Mouse (Mus musculus) limb, embryonic 10.5 days (tissue): ENCODE data around the gene Wwc2. TPM values are rescaled to one million over a fixed set of nuclear protein-coding genes. Genes with fewer than 3 reads are reported as not detected.

Source experiments
- DNase-seq: peaks from one replicate; pipeline ENCODE4 v3.0.0-alpha.2; 2017; ENCODE audit warnings: low spot score
- H3K27ac ChIP-seq: fragments of 300-500 bp; sonication (generic); 2 replicates; pipeline ENCODE4 v1.5.1; 2016; ENCODE audit warnings: mild to moderate bottlenecking
- H3K27me3 ChIP-seq: fragments of 300-500 bp; sonication (generic); 2 replicates; pipeline ENCODE4 v1.6.1; 2016; ENCODE audit warnings: low read depth, mild to moderate bottlenecking; ENCODE audit not compliant: poor library complexity, severe bottlenecking
- H3K36me3 ChIP-seq: fragments of 300-500 bp; sonication (generic); 2 replicates; pipeline ENCODE4 v1.6.1; 2016; ENCODE audit warnings: mild to moderate bottlenecking, moderate library complexity
- H3K4me1 ChIP-seq: fragments of 300-500 bp; sonication (generic); 2 replicates; pipeline ENCODE4 v1.6.1; 2016
- H3K4me3 ChIP-seq: fragments of 300-500 bp; sonication (generic); 2 replicates; pipeline ENCODE4 v1.5.1; 2016; ENCODE audit warnings: mild to moderate bottlenecking, moderate library complexity
- H3K9me3 ChIP-seq: fragments of 300-500 bp; sonication (generic); replicated peaks from 2 replicates; pipeline ENCODE4 v1.6.1; 2016; ENCODE audit warnings: mild to moderate bottlenecking
- WGBS: fragments of 180-500 bp; shearing (Covaris S2); methylation state at CpG from one replicate; pipeline ENCODE4 v1.1.7; 2016; 5-methylcytosine and 5-hydroxymethylcytosine counted together
- polyA plus RNA-seq: library from polyadenylated mRNA; unstranded; fragments of >200 nt; fragmentation: Nextera tagmentation; extraction: Ambion mirVana; gene quantifications from 2 replicates; pipeline ENCODE4 v1.2.1, GENCODE M21; 2016

Gene Wwc2
- polyA plus RNA-seq, 1 experiment from 2014 or later: 11.7 TPM

- peaks cover 64% of the 10 kb centered on the region for H3K36me3 ChIP-seq
- no peak overlapping the region for H3K4me3 ChIP-seq
- H3K27me3 ChIP-seq: no peaks in the 10 kb centered on the region
- no peak for DNase-seq
- H3K9me3 ChIP-seq: no peaks in the 10 kb centered on the region
- 91% methylated on average over 3 of the region's 3 CpGs for WGBS
- H3K27ac ChIP-seq: no peak overlapping the region
- H3K4me1 ChIP-seq: no peaks in the 10 kb centered on the region
These were observed 112.2 kb downstream of the Wwc2 start for GRCm38 (mm10) chr8:47878516-47878915.

GRCm38 (mm10) chr8:47875865-47876264, 114.9 kb downstream of the Wwc2 start:
- 95% methylated on average over 12 of the region's 12 CpGs for WGBS
- Histone ChIP-seq H3K4me1 (no peaks in the 10 kb centered on the region), H3K9me3 (no peaks in the 10 kb centered on the region)

GRCm38 (mm10) chr8:47874497-47875178, 116.1 kb downstream of the Wwc2 start:
- Histone ChIP-seq H3K4me1 (no peaks in the 10 kb centered on the region), H3K27me3 (no peaks in the 10 kb centered on the region), H3K9me3 (no peaks in the 10 kb centered on the region), H3K4me3 (no peak overlapping the region), H3K36me3 (peaks cover 51% of the 10 kb centered on the region), H3K27ac (no peak overlapping the region)
- no peak for DNase-seq
- WGBS: 82% methylated on average over 13 of the region's 13 CpGs

More at GRCm38 (mm10) chr8:47875865-47876264, 114.9 kb downstream of the Wwc2 start:
- DNase-seq: no peak
- H3K36me3 ChIP-seq: peaks cover 52% of the 10 kb centered on the region
- H3K4me3 ChIP-seq: no peak overlapping the region
- H3K27ac ChIP-seq: no peak overlapping the region
- H3K27me3 ChIP-seq: no peaks in the 10 kb centered on the region

- 52% methylated on average over 13 of the region's 13 CpGs for WGBS
- H3K27ac ChIP-seq: no peak overlapping the region
- DNase-seq: peak; percentile 57
- H3K36me3 ChIP-seq: peaks cover 60% of the 10 kb centered on the region
- no peaks in the 10 kb centered on the region for H3K9me3 ChIP-seq
- H3K4me1 ChIP-seq: no peaks in the 10 kb centered on the region
- H3K27me3 ChIP-seq: no peaks in the 10 kb centered on the region
- H3K4me3 ChIP-seq: no peak overlapping the region
These were observed 118.2 kb downstream of the Wwc2 start for GRCm38 (mm10) chr8:47872361-47873107.

GRCm38 (mm10) chr8:47867067-47867466, 123.7 kb downstream of the Wwc2 start:
- Histone ChIP-seq H3K9me3 (no peaks in the 10 kb centered on the region), H3K36me3 (peaks cover 68% of the 10 kb centered on the region), H3K27me3 (no peaks in the 10 kb centered on the region), H3K27ac (no peak overlapping the region), H3K4me3 (no peak overlapping the region), H3K4me1 (no peaks in the 10 kb centered on the region)
- WGBS: 36% methylated on average over 8 of the region's 8 CpGs
- DNase-seq: peak; percentile 90

- Histone ChIP-seq H3K27ac (no peak overlapping the region), H3K4me3 (no peak overlapping the region), H3K4me1 (no peaks in the 10 kb centered on the region), H3K36me3 (peaks cover 73% of the 10 kb centered on the region), H3K27me3 (no peaks in the 10 kb centered on the region), H3K9me3 (no peaks in the 10 kb centered on the region)
- WGBS: 90% methylated on average over 8 of the region's 8 CpGs
- no peak for DNase-seq
These were observed 124.2 kb downstream of the Wwc2 start for GRCm38 (mm10) chr8:47866568-47866967.

GRCm38 (mm10) chr8:47859259-47859658, 131.5 kb downstream of the Wwc2 start:
- Histone ChIP-seq H3K36me3 (peaks cover 85% of the 10 kb centered on the region), H3K4me1 (no peaks in the 10 kb centered on the region), H3K4me3 (no peak overlapping the region), H3K27ac (no peak overlapping the region), H3K9me3 (no peaks in the 10 kb centered on the region), H3K27me3 (no peaks in the 10 kb centered on the region)
- DNase-seq: no peak
- WGBS: 94% methylated on average over 12 of the region's 12 CpGs

- no peak for DNase-seq
- no peaks in the 10 kb centered on the region for H3K9me3 ChIP-seq
- no peaks in the 10 kb centered on the region for H3K27me3 ChIP-seq
- 91% methylated on average over 5 of the region's 5 CpGs for WGBS
- no peak overlapping the region for H3K4me3 ChIP-seq
- H3K4me1 ChIP-seq: peaks cover 24% of the 10 kb centered on the region
- H3K27ac ChIP-seq: peak overlapping the region; percentile 64; the same call in 1 of the 2 replicates
- peaks cover 66% of the 10 kb centered on the region for H3K36me3 ChIP-seq
These were observed 137.4 kb downstream of the Wwc2 start for GRCm38 (mm10) chr8:47853356-47853755.

- no peak for DNase-seq
- H3K27me3 ChIP-seq: no peaks in the 10 kb centered on the region
- peak overlapping the region; percentile 79; the same call in 1 of the 2 replicates for H3K27ac ChIP-seq
- 85% methylated on average over 5 of the region's 5 CpGs for WGBS
- H3K9me3 ChIP-seq: no peaks in the 10 kb centered on the region
- H3K4me1 ChIP-seq: peaks cover 24% of the 10 kb centered on the region
- peaks cover 66% of the 10 kb centered on the region for H3K36me3 ChIP-seq
- no peak overlapping the region for H3K4me3 ChIP-seq
These were observed 138.0 kb downstream of the Wwc2 start for GRCm38 (mm10) chr8:47852737-47853136.

GRCm38 (mm10) chr8:47851824-47852502, 138.8 kb downstream of the Wwc2 start:
- WGBS: 48% methylated on average over 12 of the region's 12 CpGs
- peak overlapping the region; percentile 29; the same call in 1 of the 2 replicates for H3K4me3 ChIP-seq

GRCm38 (mm10) chr8:47849842-47850241, 140.9 kb downstream of the Wwc2 start:
- no peak overlapping the region for H3K4me3 ChIP-seq
- 83% methylated on average over 8 of the region's 8 CpGs for WGBS
- H3K27me3 ChIP-seq: no peaks in the 10 kb centered on the region
- H3K4me1 ChIP-seq: peaks cover 34% of the 10 kb centered on the region
- peaks cover 70% of the 10 kb centered on the region for H3K36me3 ChIP-seq
- H3K9me3 ChIP-seq: no peaks in the 10 kb centered on the region
- no peak overlapping the region for H3K27ac ChIP-seq
- DNase-seq: no peak

More at GRCm38 (mm10) chr8:47851824-47852502, 138.8 kb downstream of the Wwc2 start:
- peaks cover 24% of the 10 kb centered on the region for H3K4me1 ChIP-seq
- peak overlapping the region; percentile 79 for H3K27ac ChIP-seq
- peaks cover 70% of the 10 kb centered on the region for H3K36me3 ChIP-seq
- H3K9me3 ChIP-seq: no peaks in the 10 kb centered on the region
- no peaks in the 10 kb centered on the region for H3K27me3 ChIP-seq
- peak; percentile 46 for DNase-seq

GRCm38 (mm10) chr8:47847931-47848330, 142.8 kb downstream of the Wwc2 start:
- Histone ChIP-seq H3K4me3 (no peak overlapping the region), H3K27ac (no peak overlapping the region), H3K4me1 (peaks cover 29% of the 10 kb centered on the region), H3K36me3 (peaks cover 73% of the 10 kb centered on the region), H3K27me3 (no peaks in the 10 kb centered on the region), H3K9me3 (no peaks in the 10 kb centered on the region)
- DNase-seq: no peak
- WGBS: 97% methylated on average over 6 of the region's 6 CpGs

- Histone ChIP-seq H3K4me1 (peaks cover 21% of the 10 kb centered on the region), H3K27ac (no peak overlapping the region), H3K27me3 (no peaks in the 10 kb centered on the region), H3K4me3 (no peak overlapping the region), H3K9me3 (no peaks in the 10 kb centered on the region), H3K36me3 (peaks cover 80% of the 10 kb centered on the region)
- no peak for DNase-seq
- 95% methylated on average over 14 of the region's 14 CpGs for WGBS
These were observed 143.6 kb downstream of the Wwc2 start for GRCm38 (mm10) chr8:47847161-47847560.
